Mouse (Mus musculus) thymus, adult 2 months (tissue): ENCODE results near the gene Snapc1.

Experiments
- CTCF ChIP-seq: fragments of 200-500 bp; IDR thresholded peaks from 2 replicates; pipeline ENCODE4 v1.5.1; 2012; ENCODE audit warnings: mild to moderate bottlenecking, control low read depth, low read length, moderate library complexity, borderline replicate concordance; ENCODE audit not compliant: control insufficient read depth, poor library complexity, insufficient read depth; ENCODE audit errors: extremely low read depth
- POLR2A ChIP-seq: fragments of 200-500 bp; IDR thresholded peaks from 2 replicates; pipeline ENCODE4 v1.6.1; 2012; ENCODE audit warnings: mild to moderate bottlenecking, low read length, control low read depth, moderate library complexity; ENCODE audit not compliant: control insufficient read depth, poor library complexity, insufficient read depth; ENCODE audit errors: extremely low read depth

DNA sequence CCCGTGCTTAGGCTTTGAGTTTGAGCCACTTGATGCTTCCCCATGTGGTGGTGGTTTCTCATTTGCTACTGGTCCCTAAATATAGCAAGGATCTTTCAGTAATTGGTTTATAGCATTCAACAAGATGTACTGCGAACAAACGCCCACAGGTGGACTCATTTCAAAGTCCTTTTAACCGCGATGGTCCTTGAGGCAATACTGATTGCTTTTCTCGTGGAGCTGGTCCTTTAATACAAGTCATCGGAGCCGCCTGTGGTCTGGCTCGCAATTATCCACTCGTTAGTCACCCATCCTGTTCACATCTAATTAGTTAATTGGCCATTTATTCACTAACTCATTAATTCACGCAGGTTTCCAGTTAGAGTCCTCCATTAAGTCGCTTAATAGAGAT lies 32.6 kb downstream of the Snapc1 start:
- no peak for TF ChIP-seq CTCF
- no peak for TF ChIP-seq POLR2A
